Mouse (Mus musculus) adrenal gland, adult 2 months (tissue): ENCODE data around the gene Sdk1. TPM values are rescaled to one million over a fixed set of nuclear protein-coding genes. Genes with fewer than 3 reads are reported as not detected.

Experiments
- DNase-seq: peaks from one replicate; pipeline ENCODE4 v3.0.0; 2021
- polyA plus RNA-seq: library from polyadenylated mRNA; depleted of rRNA; stranded (reverse); fragments of >200 nt; gene quantifications from 2 replicates; pipeline ENCODE4 v1.2.3, GENCODE M21; 2012
- total RNA-seq, 2 experiments: library from RNA; stranded (reverse); gene quantifications; 2 replicates each; pipeline ENCODE4 v1.2.3; 2021

The Sdk1 gene
- total and polyA plus RNA-seq, 3 experiments: 7.1 to 14.0 (median 13.6) TPM

DNA sequence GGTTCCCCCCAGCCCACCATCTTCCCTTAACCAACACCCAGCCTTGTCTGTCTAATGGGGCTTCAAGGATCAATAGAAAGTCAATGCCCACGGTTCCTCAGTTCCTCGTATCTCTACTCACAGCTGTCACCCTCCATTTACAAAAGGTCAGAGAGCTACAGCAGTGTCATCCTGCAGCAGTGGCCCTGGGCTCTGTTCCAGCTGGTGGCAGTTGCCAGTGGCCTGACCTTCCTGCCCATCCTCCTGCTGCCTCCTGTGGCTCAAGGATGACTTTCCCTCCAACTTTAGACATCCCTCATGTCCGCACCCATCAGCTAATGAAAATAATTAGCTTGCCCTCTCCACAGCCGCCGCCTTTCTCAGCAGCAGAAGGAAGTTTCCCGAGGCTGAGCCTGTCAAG, 759.8 kb downstream of the Sdk1 start:
- peak; percentile 93 for DNase-seq

GRCm38 (mm10) chr5:142001973-142002372, 760.7 kb downstream of the Sdk1 start:
- peak; percentile 51 for DNase-seq

- no peak for DNase-seq
These were observed 768.9 kb downstream of the Sdk1 start for GRCm38 (mm10) chr5:142010189-142010588.

DNA sequence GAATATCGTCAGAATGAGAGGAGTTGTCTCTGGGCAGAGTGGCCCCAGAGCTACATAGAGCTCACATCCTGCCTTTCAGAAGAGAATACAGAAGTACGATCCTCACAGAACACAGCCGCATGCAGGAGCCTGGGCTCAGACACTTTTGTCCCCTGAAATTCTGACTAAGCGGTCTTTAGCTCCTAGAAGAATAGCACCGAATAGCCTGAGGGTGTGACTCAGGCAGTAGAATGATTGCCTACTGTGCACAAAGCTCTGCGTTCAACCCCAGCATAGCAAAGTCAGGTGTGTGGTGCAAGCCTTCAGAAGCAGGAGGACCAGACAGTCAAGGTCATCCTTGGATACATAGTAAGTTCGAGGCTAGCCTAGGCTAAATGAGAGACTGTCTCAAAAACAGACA, 775.7 kb downstream of the Sdk1 start:
- no peak for DNase-seq

DNA sequence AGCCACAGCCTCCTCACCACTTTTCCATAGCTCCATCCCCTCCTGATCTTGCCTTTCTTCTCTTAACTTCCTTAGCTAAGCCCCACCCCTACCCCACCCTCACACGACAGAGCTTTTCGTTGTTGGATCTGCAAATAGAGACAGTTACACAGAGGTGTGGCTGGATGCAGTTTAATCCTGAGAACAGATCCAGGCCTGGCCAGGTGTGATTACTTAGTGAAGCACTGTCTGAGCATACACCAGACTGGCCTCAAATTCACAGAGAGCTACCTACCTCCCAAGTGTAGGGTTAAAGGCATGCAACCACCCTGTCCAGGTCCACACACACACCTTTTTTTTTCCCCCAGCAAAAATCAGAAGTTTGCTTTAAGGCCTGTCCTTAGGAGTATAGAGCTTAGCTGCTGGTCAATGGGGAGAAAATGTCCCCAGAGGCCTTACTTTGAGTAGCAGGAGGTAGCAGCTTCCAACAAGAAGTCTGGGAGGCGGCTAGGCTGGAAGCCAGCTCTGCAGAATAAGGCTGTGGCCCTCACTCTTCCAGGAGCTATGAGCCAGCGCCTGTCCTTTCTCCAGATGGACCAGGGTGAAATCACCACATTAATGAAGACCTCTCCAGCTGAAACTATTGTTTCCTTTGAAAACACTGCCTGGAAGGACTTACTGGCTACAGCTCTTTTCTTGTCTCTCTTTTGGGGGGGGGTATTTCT, 781.7 kb downstream of the Sdk1 start:
- peak; percentile 14 for DNase-seq

- peak; percentile 19 for DNase-seq
These were observed 783.2 kb downstream of the Sdk1 start for GRCm38 (mm10) chr5:142024448-142024847.

- no peak for DNase-seq
These were observed 795.2 kb downstream of the Sdk1 start for GRCm38 (mm10) chr5:142036536-142036935.

- no peak for DNase-seq
These were observed 797.9 kb downstream of the Sdk1 start for GRCm38 (mm10) chr5:142039236-142039635.

- no peak for DNase-seq
These were observed 798.7 kb downstream of the Sdk1 start for GRCm38 (mm10) chr5:142039891-142040530.

DNA sequence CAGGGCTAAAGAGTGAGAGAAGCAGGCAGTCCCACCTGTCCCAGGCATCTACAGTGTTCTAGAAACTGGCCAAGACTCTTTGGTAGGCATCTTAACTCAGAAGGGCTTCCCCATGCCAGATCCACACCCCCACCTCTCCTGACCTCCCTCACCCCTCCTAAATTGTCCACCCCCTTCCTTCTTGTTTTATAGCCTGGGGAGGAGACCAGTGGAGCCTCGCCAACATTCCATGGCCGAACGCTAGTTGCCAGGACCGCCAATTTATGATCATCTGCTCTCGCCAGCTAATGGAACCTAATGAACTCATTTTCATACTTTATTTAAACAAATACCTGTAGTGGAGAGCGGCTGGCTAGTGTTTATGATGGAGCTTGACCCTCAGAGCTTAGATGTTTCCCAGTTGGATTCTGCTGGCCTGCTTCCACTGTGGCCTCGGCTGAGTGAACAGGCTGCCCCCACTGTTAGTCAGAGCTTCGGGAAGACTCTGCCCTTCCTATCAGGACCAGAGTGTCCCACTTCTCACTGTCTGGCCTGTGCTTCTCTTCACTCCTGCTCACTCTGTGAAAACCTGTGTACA, 800.0 kb downstream of the Sdk1 start:
- no peak for DNase-seq

DNA sequence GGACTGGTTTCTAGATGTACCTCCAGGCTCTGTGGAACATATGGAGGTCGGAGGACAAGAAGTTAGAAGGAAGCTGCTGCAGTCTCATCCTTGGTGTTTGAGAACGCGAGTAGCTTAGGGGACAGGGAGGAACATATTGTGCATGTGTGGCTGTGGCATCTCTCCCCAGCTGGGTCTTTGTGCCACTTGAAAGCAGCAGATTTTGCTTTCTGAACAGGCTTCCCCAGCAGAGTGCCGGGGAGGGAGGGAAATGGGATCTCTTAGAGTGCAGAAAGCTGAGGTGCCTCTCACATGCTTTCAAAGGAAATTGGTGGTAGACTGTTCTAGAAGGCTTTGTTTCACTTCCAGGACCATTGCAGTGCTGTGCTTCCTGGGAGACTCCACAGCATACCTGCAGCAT, 820.5 kb downstream of the Sdk1 start:
- no peak for DNase-seq

- no peak for DNase-seq
These were observed 830.0 kb downstream of the Sdk1 start for GRCm38 (mm10) chr5:142071322-142071721.

GRCm38 (mm10) chr5:142073901-142074300, 832.6 kb downstream of the Sdk1 start:
- DNase-seq: no peak

GRCm38 (mm10) chr5:142074561-142075500, 833.5 kb downstream of the Sdk1 start:
- DNase-seq: no peak

GRCm38 (mm10) chr5:142080661-142081060, 839.4 kb downstream of the Sdk1 start:
- DNase-seq: no peak

DNA sequence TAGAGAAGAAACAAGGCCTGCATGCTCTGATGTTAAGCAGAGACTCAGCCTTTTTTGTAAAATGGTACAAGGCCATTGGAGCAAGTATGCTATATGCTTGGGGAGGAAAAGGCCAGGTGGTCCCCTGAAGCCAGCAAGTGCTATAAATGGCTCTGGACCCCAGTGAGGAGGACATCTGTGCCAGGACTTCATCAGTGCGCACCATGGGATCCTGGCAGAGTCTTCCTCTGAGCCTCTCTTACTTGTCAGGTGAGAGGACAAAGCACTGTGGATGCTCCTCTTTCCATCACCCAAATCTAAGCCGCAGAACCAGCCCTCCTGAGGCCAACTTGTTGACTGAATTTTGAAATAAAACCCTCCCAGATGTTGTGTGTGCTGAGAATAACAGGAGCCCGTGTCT, 839.8 kb downstream of the Sdk1 start:
- DNase-seq: no peak

- DNase-seq: no peak
These were observed 855.1 kb downstream of the Sdk1 start for GRCm38 (mm10) chr5:142096377-142096841.

- no peak for DNase-seq
These were observed 858.9 kb downstream of the Sdk1 start for GRCm38 (mm10) chr5:142100176-142100575.

GRCm38 (mm10) chr5:142107434-142107833, 866.1 kb downstream of the Sdk1 start:
- DNase-seq: no peak

GRCm38 (mm10) chr5:142111989-142112388, 870.7 kb downstream of the Sdk1 start:
- no peak for DNase-seq

GRCm38 (mm10) chr5:142113210-142114175, 872.2 kb downstream of the Sdk1 start:
- no peak for DNase-seq
